Mouse (Mus musculus) heart, postnatal 36 days (tissue): ENCODE results near the gene Inpp4a. TPM values are rescaled to one million over a fixed set of nuclear protein-coding genes. Genes with fewer than 3 reads are reported as not detected.
A peak's percentile ranks its signal among the peaks of the same experiment; 100 is the strongest.

Experiments used
- DNase-seq, 2 experiments: peaks; one replicate each; pipeline ENCODE4 v3.0.0; 2021 to 2022
- intact Hi-C: fragments of 180-260 bp; cut with DNase I; formaldehyde crosslinking; loops from one replicate; pipeline ENCODE4 v1.15.1; 2025
- total RNA-seq, 2 experiments: library from RNA; stranded (reverse); gene quantifications; 2 replicates each; pipeline ENCODE4 v1.2.3; 2021

Gene Inpp4a
- total RNA-seq, 2 experiments from 2014 or later = 17.0 to 19.8 TPM

DNA sequence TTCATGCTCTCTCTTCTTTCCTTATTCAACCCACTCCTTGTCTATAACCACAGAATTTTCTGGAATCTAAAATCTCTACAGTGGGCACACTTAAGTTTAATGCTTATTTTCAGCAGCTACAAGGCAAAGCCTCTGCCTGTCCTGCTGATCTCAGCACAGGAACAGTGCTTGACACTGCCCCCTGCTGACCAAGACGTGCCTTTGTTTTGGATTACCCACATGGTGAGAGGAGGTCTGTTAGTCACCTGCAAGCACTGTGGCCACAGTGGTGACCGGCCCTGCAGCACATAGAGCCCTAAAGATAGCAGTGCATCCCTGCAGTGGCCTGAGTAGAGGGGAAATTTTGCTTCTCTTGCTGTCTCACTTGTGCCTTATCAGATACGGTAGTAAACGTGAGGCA, 102.0 kb downstream of the Inpp4a start:
- peak; percentile 55 to 65 for DNase-seq

DNA sequence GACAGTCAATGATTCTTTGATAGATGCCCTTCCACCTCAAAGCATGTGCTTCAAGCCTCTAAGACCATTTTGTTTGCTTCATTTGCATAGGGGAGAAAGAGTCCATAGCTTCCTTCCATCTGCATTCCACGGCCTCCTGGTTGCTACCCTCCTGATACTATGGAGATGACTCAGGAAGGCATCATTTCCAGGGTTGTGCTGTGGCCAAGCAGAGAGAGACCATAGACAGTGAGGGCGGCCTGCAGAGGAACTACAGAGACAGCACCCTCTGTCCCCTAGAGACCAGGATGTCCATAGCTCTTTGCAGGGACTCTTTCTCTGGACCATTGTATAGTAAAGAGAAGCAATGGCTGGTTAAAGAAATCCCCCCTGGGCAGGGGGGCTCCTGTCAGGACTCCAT, 105.5 kb downstream of the Inpp4a start:
- intact Hi-C loops = no loop called here

More for the DNA sequence above, 102.0 kb downstream of the Inpp4a start:
- intact Hi-C loops = loop anchor here (1.0 to 5.0 kb wide), 3 partner anchors 129 to 664 kb away; no protein-coding TSS in a partner anchor

DNA sequence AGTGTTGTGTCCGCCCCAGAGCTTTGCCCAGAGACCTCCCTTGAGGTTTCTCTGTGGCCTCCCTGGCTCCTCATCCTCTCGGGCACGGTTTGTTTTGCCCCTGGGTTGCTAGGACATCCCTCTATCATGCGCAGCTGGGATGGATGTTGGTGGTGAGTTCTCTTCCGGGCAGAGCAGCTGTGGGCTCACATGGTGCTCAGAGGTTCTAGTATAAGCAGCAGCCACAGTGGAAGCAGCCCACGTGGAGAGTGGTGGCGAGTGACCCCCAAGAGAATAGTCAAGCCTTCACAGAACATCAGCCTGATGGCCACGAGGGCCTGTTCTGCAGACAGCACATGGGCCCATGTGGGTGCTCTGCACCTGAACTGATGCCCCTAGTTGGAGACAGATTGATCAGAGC, 107.6 kb downstream of the Inpp4a start:
- intact Hi-C loops = no loop called here

More for the DNA sequence above, 105.5 kb downstream of the Inpp4a start:
- no peak for DNase-seq

DNA sequence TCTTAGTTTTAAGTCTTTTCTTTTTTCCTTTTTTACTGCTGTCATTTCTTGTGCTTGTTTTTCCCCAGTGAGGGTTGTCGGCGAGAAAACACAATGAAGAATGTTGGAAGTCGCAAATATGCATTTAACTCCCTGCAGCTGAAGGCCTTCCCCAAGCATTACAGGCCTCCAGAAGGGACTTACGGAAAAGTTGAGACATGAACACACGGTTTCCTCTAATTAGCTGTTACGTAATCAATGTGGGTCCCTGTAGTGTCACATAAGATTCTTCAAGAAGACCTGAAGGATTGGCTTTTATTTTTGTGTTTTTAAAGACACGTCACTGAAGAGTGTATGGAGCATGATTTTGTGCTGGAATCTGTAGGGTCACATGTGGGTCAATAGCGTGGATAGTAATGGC, 108.4 kb downstream of the Inpp4a start:
- intact Hi-C loops = no loop called here
- no peak for DNase-seq

More for the DNA sequence above, 107.6 kb downstream of the Inpp4a start:
- no peak for DNase-seq

DNA sequence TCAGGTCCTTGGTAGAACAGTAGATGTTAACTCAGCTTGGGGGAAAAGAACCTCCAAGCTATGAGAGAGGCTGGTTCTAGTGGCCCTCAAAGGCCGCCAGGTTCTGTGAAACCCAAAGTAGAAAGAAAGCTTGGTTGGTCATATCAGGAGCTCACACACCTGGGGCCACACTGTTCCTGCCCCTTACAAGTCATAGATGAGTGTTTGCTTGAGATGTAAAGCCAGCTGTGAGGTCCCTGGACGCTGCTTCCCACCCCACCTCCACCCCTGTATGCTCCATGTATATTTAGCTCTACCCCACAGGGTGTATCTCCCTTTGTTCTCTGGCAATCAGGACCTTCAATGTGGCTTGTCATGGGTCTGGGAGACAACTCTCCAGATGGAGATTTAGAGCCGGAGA, 109.0 kb downstream of the Inpp4a start:
- intact Hi-C loops = no loop called here

DNA sequence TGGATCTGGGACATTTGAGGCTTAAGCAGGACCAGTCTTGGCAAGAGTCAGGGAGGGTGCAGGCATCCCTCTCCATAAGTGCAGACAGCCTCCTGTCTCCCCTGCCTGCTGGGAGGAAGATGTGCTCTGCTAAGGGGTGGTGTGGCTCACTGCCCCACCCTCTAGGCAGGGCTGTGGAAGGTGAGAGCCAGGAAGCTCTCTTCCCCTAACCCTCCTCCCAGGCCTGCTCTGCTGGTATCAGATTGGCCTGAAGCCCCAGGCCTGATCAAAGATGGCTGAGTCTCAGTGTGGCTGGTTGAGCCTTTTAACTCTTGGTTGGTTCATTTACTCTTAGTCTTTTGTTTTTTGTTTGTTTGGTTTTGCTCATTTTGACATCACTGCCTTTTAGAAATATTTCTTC, 110.0 kb downstream of the Inpp4a start:
- intact Hi-C loops = no loop called here
- no peak for DNase-seq

More for the DNA sequence above, 109.0 kb downstream of the Inpp4a start:
- no peak for DNase-seq

DNA sequence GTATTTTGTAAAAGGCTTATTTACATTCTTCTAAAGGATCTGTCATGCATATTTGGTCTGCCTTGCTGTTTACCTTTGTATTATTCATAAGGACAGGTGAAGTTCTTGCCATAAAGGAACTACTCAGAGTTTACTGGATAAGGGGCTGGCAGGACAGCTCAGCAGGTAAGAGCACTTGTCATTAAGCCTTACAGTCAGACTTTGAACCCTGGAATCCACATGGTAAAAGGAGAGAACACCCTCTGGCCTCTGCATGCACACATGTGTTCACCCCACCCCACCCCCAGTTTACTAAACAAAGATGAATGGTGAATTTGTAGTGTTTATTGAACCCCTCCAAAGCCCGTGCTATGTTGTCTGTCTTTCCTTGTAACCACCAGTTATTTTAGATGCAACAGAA, 115.7 kb downstream of the Inpp4a start:
- DNase-seq = no peak
- intact Hi-C loops = no loop called here

DNA sequence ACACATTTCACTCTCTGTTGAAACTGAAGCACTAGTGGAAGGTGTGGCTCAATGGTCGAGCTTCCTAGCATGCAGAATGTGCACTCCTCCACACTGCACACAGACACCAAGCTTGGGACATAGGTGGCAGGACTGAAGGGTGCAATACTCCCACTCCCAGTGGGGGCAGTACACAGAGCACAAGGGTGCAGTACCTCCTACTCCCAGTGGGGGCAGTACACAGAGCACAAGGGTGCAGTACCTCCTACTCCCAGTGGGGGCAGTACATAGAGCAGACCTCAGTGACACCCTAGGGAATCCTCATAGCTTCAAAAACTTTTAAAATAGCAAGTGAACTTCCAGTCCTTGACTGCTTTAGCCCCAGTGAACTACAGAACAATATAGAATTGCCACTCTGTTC, 119.8 kb downstream of the Inpp4a start:
- intact Hi-C loops = no loop called here
- DNase-seq = peak; percentile 58

DNA sequence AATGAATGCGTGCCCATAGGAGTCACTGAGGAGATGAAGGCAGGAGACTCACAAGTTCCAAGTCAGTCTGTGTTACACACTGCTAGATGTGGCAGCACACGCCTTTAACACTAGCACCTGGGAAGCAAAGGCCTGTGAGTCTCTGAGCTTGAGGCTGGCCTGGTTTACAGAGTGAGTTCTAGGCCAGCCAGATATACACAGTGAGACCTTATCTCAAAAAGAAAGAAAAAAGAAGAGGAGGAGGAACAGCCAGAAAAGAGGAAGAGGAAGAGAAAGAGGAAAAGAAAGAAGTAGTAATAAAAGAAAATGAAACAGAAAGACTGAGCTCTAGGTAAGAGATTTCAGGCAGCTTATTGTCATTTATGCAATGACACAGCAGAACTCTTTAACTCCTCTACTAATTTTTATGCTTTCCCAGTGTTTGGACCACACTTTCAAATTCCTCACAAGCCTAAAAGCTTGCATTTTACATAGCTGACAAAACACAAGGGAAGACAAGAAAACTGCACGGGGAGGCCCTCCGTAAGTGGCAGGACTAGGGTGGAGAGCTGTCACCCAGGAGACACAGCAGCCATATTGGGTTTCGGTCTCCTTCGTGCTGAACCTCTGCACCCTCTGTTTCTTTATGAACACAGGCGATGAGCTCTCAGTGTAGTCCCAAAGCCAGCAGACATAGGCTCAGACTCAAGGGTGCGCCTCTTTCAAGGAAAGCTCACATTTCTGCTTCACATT, 127.6 kb downstream of the Inpp4a start:
- intact Hi-C loops = loop anchor here (10.0 kb wide), 1 partner anchor 567 kb away; the partner anchor contains the start of genes Eif5b and Txndc9
- no peak for DNase-seq

DNA sequence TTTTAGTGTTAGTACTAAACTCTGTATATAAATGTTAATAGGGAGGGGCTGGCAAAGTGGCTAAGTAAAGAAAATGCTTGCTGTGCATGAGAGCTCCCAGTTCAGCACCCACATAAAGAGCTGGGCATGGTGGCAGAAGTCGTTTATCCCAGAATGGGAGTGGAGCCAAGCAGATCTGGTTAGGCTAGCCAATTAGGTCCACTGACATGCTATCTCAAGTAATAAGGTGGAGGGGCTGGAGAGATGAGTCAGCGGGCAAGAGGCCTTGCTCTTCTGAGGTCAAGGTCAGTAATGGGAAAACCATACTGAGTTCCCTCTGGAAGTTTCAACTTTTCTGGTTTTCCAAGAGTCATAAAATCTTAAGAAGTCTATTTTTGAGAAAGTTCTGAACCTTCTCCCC, 129.2 kb downstream of the Inpp4a start:
- intact Hi-C loops = loop anchor here (10.0 kb wide), 1 partner anchor 566 kb away; the partner anchor contains the start of genes Eif5b and Txndc9
- no peak for DNase-seq

DNA sequence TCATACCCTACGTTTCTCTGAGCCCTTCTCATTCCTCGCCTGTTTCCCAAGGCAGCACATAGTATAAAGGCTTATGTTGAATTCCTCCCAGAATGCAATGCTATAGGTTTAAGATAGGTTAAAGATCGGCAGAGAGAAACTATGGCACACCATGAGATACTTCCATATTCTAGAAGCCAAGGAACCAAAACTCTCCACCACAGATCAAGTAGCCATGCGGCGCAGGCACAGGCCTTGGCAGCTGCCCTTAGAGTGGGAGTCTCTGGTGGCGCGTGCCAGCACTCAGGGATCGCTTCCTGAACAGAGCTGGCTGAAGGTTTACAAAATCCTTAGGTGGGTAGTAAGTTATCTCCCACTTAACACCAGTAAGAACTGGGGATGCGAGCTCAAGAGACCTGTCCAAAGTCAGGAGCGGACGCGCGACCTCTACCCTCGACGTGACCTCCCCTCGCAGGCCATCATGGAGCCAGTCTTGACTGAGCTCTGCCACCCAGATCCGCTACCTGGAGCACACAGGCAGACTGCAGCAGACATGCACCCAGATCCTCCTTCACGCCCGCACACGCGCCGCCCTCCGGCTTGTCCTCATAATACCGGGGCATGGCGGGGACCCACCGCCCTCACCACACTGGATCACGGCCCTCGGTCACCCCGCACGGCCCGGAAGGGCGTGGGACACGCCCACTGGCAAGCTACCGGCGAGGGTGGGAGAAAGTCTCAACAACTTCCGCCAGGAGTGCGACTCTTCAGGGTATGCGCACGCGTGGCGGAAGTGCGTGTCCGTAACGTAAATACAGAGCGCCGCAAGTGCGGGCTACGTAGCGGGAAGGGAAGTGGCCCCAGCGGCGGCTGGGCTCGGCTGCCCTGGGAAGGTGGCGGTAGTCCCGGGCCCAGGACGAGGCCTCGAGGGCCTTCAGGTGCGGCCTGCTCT, 130.0 kb downstream of the Inpp4a start, which contains the start of the genes Coa5 and Unc50:
TSS of gene Coa5 (minus strand) at position 738 of the 931 bp plus-strand sequence.
TSS of gene Unc50 (plus strand) at position 774 of the 931 bp plus-strand sequence.
- intact Hi-C loops = loop anchor here (5.0 to 10.0 kb wide), 3 partner anchors 108 to 565 kb away; partner anchors contain the start of genes Eif5b, Tsga10 and Txndc9
- DNase-seq = peak; percentile 96

DNA sequence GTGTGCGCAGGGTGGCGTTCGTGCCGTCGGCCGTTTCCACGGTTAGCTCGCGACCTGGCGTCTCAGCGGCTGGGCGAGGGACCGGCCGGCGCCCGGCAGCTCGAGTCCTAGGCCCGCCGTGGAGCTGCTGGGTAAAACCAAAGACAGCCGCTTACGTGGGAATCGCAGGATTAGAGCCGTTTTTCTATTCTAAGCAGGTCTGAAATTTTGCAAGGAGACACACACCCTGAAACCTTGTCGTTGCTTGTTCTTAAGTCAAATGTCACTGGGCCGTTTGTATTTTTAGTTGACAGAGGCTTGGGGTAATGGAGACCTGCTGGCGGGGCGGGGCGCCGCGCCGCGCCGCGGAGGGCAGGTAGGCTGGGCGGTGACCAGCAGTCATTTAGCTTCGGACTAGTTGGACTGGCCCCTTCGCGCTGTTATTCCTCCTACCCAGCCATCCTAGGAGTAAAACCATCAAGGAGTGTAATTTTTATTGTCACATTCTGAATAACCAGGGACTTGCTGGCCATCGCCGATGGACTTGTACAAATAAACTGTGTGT, 130.7 kb downstream of the Inpp4a start:
- intact Hi-C loops = loop anchor here (5.0 to 10.0 kb wide), 2 partner anchors 107 to 434 kb away; partner anchors contain the start of gene Tsga10
- no peak for DNase-seq

DNA sequence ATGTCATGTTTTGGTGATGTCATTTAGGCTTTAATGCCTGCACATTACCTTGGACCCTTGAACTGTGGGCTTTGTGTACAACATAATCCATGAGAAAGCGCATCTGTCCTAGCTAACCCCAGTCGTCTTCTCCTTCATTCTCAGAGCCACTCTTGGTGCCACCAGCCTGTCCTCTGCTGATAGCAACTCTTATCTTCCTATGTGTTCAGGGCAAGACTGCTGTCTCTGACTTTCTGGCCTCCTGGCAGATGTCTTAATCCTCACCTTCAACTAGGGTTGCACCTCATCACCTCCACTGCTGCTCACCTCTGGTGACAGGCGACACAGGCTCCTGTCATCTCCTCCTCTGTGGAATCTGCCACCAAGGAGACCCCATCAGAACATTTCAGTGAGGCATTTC, 136.8 kb downstream of the Inpp4a start:
- intact Hi-C loops = loop anchor here (10.0 kb wide), 1 partner anchor 428 kb away; the partner anchor contains the start of gene Tsga10
- DNase-seq = no peak

DNA sequence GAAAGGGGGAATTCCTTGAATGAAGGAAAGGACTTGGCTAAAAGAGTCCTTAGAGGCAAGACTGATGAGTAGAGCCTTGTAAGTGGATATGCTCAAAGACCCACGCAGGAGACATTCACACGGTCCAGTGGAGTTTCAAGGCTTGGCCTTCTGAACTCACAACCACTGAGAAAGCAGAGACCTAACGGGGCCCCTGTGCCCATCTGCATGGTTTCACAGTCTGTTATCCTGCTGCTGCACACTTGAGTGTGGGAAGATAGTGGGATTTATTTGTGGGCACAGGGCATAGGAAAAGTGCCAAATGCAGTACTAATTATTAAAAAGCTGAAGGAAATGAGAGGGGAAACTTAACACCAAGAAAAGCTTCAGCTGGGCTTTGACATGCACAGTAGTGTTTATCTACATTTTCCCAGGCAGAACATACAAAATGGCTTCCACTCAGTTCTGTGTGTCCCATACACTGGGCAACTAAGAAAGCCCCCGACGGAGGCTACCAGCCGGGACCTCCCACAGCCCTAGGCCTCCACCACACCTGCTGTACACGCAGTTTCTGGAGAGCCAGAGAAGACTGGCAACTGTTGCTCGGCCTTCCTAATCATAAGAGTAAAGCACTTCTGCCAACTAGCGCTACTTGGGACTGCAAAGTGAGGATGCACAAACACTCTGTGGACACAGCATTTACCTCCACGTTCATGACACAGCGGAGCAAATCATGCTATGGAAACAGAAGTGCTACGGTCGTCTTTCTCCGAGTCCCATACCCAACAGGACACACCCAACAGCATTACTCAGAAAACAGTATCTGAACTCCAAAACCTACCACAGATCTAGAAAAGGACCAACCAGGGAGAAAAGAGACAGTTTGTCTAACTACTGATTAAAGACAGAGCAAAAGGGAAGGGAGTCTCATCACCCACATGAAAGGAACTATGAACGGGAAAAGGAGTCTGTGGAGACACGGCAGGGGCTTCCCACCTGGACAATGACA, 143.5 kb downstream of the Inpp4a start:
- no peak for DNase-seq
- intact Hi-C loops = no loop called here

DNA sequence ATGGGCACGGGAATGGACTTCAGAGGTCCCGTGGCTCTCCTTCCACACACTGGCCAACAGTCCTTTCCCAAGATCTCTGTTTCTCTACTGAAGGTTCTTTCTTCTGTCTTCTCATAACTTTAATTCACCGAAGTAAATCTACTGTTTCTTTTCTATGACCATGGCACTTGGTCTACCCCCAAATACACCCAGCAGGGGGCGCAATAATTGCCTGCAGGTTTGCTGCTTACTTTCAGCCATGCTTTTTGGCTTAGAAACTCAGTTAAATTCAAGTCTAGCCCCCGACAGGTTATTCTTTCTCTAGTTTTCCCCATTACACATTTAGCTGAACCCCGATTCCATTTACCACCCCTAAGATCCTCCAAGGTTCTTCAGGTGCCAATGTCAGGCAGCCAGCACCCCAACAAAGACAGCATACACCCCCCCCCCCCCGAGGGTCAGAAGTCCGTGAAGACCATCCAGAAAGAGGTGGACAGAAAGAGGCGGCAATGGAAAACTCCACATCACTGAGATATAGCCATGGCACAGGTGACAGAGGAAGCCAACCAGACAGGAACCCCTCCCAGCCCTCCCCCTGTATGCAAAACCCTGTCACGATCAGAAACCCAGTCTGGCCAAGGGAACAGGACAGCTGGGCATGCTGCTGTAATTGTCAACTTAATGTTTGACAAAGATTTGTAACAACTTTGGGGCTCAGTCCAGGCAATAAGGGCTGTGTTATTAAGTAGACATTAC, 148.9 kb downstream of the Inpp4a start:
- intact Hi-C loops = loop anchor here (2.0 kb wide), 1 partner anchor 188 kb away; no protein-coding TSS in a partner anchor
- DNase-seq = peak; percentile 57 to 73

DNA sequence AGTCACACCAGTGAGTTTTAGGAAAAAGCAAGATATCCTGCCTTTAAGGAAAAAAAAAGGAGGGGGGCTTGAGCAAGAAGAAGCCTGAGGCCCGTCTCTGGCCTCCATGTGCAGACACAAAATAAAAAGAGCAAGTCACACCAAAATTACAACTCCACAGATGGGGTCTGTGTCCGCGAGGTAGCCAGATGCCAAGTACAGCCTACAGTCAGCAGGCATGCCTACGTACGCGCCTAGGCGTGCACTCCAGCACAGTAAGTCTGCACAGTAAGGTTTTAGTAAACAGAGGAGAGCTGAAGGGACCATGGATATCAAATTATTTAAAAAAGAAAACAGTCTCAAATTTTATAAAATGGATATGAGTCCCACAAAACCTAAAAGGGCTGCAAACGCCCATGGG, 151.6 kb downstream of the Inpp4a start:
- DNase-seq = no peak
- intact Hi-C loops = no loop called here

DNA sequence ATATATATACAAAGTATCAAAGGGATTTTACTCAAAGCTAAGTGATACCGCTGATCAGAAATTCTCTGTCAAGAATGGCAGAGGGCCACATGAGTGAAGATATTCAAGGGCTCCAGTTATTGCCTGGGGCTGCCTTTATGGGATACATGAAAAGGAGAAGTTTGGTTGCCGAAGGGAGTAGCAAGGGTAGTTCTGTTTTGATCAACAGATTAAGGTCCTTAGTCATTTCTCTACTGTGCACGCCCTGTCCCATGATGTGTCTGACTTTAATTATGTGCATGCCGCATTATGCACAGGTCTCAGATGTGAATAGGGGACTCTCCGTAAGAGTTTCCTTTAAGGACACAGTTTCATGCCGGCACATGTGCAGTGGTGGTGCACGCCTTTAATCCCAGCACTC, 157.9 kb downstream of the Inpp4a start:
- intact Hi-C loops = no loop called here
- no peak for DNase-seq
